Mouse (Mus musculus): ENCODE data around the gene Olfr1418. TPM values are rescaled to one million over a fixed set of nuclear protein-coding genes. Genes with fewer than 3 reads are reported as not detected.

Olfr1418 gene
- polyA plus RNA-seq, 1 experiment from 2014 or later, result not detected

- H3K9ac ChIP-seq (replicated peaks; ENCODE audit: low read depth), result no peak overlapping the region
- no peak for ATAC-seq
Measured at GRCm38 (mm10) chr19:11852652-11853051, 8.2 kb downstream of the Olfr1418 start.

GRCm38 (mm10) chr19:11846333-11846732, 14.5 kb downstream of the Olfr1418 start:
- Histone ChIP-seq H3K36me3 (ENCODE audit: insufficient read depth, low read length) (no peaks in the 10 kb centered on the region), H3K27me3 (replicated peaks; ENCODE audit: insufficient read depth, low read length) (no peaks in the 10 kb centered on the region), H3K9ac (replicated peaks; ENCODE audit: low read depth) (no peak overlapping the region), H3K4me1 (ENCODE audit: insufficient read depth, low read depth, low read length) (no peaks in the 10 kb centered on the region), H3K9me3 (ENCODE audit: low read length) (no peaks in the 10 kb centered on the region), H3K4me2 (replicated peaks; ENCODE audit: low read depth, low read length) (no peak overlapping the region), H3K4me3 (ENCODE audit: low read depth, low read length) (no peak overlapping the region), H3K27ac (ENCODE audit: low read length) (no peak overlapping the region)
- ATAC-seq (no peak), DNase-seq (ENCODE audit: low spot score) (no peak)
- TF ChIP-seq EP300 (IDR thresholded peaks at IDR 0.05) (no peak), CTCF (IDR thresholded peaks at IDR 0.05) (no peak)
- 77% methylated on average over 4 of the region's 4 CpGs for WGBS

More at GRCm38 (mm10) chr19:11852652-11853051, 8.2 kb downstream of the Olfr1418 start:
- no peak for TF ChIP-seq CTCF (IDR thresholded peaks at IDR 0.05)
- TF ChIP-seq EP300 (IDR thresholded peaks at IDR 0.05), result no peak
- Histone ChIP-seq H3K27ac (ENCODE audit: low read length) (no peak overlapping the region), H3K4me3 (ENCODE audit: low read depth, low read length) (no peak overlapping the region), H3K27me3 (replicated peaks; ENCODE audit: insufficient read depth, low read length) (no peaks in the 10 kb centered on the region), H3K4me1 (ENCODE audit: insufficient read depth, low read depth, low read length) (no peaks in the 10 kb centered on the region), H3K9me3 (ENCODE audit: low read length) (no peaks in the 10 kb centered on the region), H3K36me3 (ENCODE audit: insufficient read depth, low read length) (no peaks in the 10 kb centered on the region), H3K4me2 (replicated peaks; ENCODE audit: low read depth, low read length) (no peak overlapping the region)
- DNase-seq (ENCODE audit: low spot score), result no peak
- WGBS, result 42% methylated on average over 4 of the region's 4 CpGs

DNA sequence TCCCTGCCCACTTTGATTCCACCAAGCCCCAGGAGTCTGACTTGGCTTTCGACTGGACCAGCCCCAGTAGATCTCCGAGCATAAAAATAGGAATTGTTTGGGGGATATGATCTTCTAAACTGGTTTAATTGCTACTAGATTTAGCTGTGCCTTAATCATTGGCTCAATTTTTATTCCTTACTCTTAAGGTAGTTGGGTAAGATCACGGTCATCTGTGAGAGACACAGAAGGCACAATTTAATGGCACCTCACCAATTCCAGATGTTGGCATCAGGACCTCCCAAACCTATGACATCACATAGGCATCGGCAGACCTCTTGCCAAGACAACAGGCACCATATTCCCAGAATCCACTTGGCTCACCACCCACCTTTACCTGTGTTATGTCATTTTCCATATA, 21.7 kb downstream of the Olfr1418 start, which contains the start of gene Olfr1417:
Gene Olfr1417 (minus strand): TSS at position 101 of the 400 bp plus-strand sequence.
- 93% methylated on average over 4 of the region's 4 CpGs for WGBS
- ATAC-seq, result no peak
- no peak within 1 kb of the TSS for H3K4me3 ChIP-seq (ENCODE audit: low read depth, low read length)
- no peak for DNase-seq (ENCODE audit: low spot score)
- H3K27ac ChIP-seq (ENCODE audit: low read length), result no peak within 1 kb of the TSS
- H3K27me3 ChIP-seq (replicated peaks; ENCODE audit: insufficient read depth, low read length), result no peaks in the 10 kb centered on the region
- H3K4me2 ChIP-seq (replicated peaks; ENCODE audit: low read depth, low read length), result no peak within 1 kb of the TSS
- no peaks in the 10 kb centered on the region for H3K4me1 ChIP-seq (ENCODE audit: insufficient read depth, low read depth, low read length)
- TF ChIP-seq CTCF (IDR thresholded peaks at IDR 0.05) (no peak), EP300 (IDR thresholded peaks at IDR 0.05) (no peak)
- H3K9me3 ChIP-seq (ENCODE audit: low read length), result no peaks in the 10 kb centered on the region
- H3K9ac ChIP-seq (replicated peaks; ENCODE audit: low read depth), result no peak within 1 kb of the TSS
- no peaks in the 10 kb centered on the region for H3K36me3 ChIP-seq (ENCODE audit: insufficient read depth, low read length)

- no peak overlapping the region for H3K4me2 ChIP-seq (replicated peaks; ENCODE audit: low read depth, low read length)
- no peak for DNase-seq (ENCODE audit: low spot score)
- WGBS, result 28% methylated on average over 4 of the region's 4 CpGs
- H3K4me1 ChIP-seq (ENCODE audit: insufficient read depth, low read depth, low read length), result no peaks in the 10 kb centered on the region
- H3K27ac ChIP-seq (ENCODE audit: low read length), result no peak overlapping the region
- no peaks in the 10 kb centered on the region for H3K9me3 ChIP-seq (ENCODE audit: low read length)
- no peak for ATAC-seq
- TF ChIP-seq EP300 (IDR thresholded peaks at IDR 0.05) (no peak), CTCF (IDR thresholded peaks at IDR 0.05) (no peak)
- H3K9ac ChIP-seq (replicated peaks; ENCODE audit: low read depth), result no peak overlapping the region
- no peak overlapping the region for H3K4me3 ChIP-seq (ENCODE audit: low read depth, low read length)
- H3K27me3 ChIP-seq (replicated peaks; ENCODE audit: insufficient read depth, low read length), result no peaks in the 10 kb centered on the region
- H3K36me3 ChIP-seq (ENCODE audit: insufficient read depth, low read length), result no peaks in the 10 kb centered on the region
Measured at GRCm38 (mm10) chr19:11823346-11824065, 37.4 kb downstream of the Olfr1418 start.

GRCm38 (mm10) chr19:11820211-11820610, 40.7 kb downstream of the Olfr1418 start:
- Histone ChIP-seq H3K4me1 (ENCODE audit: insufficient read depth, low read depth, low read length) (peaks cover 9% of the 10 kb centered on the region), H3K36me3 (ENCODE audit: insufficient read depth, low read length) (no peaks in the 10 kb centered on the region), H3K27me3 (replicated peaks; ENCODE audit: insufficient read depth, low read length) (no peaks in the 10 kb centered on the region), H3K27ac (ENCODE audit: low read length) (no peak overlapping the region), H3K4me3 (ENCODE audit: low read depth, low read length) (no peak overlapping the region), H3K9me3 (ENCODE audit: low read length) (no peaks in the 10 kb centered on the region), H3K4me2 (replicated peaks; ENCODE audit: low read depth, low read length) (peak overlapping the region; percentile 83), H3K9ac (replicated peaks; ENCODE audit: low read depth) (no peak overlapping the region)
- TF ChIP-seq EP300 (IDR thresholded peaks at IDR 0.05) (no peak), CTCF (IDR thresholded peaks at IDR 0.05) (peak; percentile 35)
- 26% methylated on average over 6 of the region's 6 CpGs for WGBS
- ATAC-seq, result no peak
- DNase-seq (ENCODE audit: low spot score), result no peak

GRCm38 (mm10) chr19:11819800-11820199, 41.1 kb downstream of the Olfr1418 start:
- peak; percentile 71 for ATAC-seq
- WGBS, result under 1% methylated on average over 15 of the region's 15 CpGs
- 0 out of 2 replicates have a peak overlapping the region, but pooled peaks have one; percentile 82 for H3K9ac ChIP-seq (replicated peaks; ENCODE audit: low read depth)

More at GRCm38 (mm10) chr19:11819800-11820199, 41.1 kb downstream of the Olfr1418 start:
- Histone ChIP-seq H3K36me3 (ENCODE audit: insufficient read depth, low read length) (no peaks in the 10 kb centered on the region), H3K9me3 (ENCODE audit: low read length) (no peaks in the 10 kb centered on the region), H3K27me3 (replicated peaks; ENCODE audit: insufficient read depth, low read length) (no peaks in the 10 kb centered on the region), H3K4me3 (ENCODE audit: low read depth, low read length) (peak overlapping the region; percentile 77), H3K4me2 (replicated peaks; ENCODE audit: low read depth, low read length) (peak overlapping the region; percentile 83), H3K27ac (ENCODE audit: low read length) (no peak overlapping the region), H3K4me1 (ENCODE audit: insufficient read depth, low read depth, low read length) (peaks cover 9% of the 10 kb centered on the region)
- TF ChIP-seq CTCF (IDR thresholded peaks at IDR 0.05), result peak; percentile 79
- TF ChIP-seq EP300 (IDR thresholded peaks at IDR 0.05), result no peak
- DNase-seq (ENCODE audit: low spot score), result peak; percentile 89
